Mouse (Mus musculus): Measurements from ENCODE around the gene Slc6a8. TPM values are rescaled to one million over a fixed set of nuclear protein-coding genes. Genes with fewer than 3 reads are reported as not detected.

Gene Slc6a8
- 6.6 and 7.7 TPM in 2 replicates for polyA plus RNA-seq (2016; fragmentation: Nextera tagmentation; extraction: Ambion mirVana)

DNA sequence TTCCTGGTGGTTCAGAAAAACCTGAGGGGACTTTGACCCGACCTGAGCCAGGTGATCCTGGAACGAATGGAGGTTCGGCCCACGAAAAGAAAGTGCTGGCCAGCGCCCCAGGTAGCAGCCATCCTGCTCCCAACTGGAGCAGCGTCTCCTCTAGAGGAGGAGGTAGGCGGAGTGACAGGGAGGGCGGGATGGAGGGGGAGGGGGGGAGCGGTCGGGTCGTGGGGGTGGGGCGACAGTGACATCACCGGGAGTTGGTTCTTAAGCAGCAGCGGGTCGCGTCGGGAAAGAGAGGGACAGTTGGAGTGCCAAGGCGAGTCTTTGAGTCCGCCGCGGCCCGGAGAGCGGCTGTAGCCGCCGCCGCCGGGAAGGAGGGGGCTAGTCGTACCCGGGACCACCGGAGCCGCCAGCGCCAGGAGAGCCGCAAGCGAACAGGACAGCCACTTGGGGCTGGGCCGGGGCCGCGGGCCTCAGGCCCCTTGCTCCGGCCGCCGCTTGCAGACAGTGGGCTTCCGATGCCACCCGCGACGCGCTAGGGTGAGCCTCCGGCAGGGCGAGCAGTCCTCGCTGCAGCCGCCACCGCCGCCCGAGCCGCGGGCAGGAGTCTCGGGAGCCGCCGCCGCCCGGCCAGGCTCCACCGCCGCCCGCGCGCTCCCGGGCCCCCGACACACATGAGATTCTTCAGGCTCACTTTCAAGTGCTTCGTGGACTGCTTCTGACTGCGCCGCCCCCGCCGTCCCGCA is at the start of gene Slc6a8:
Slc6a8 (plus strand) TSS at position 272 of the 740 bp plus-strand sequence.
- H3K27ac ChIP-seq = peak within 1 kb of the TSS; percentile 48
- WGBS = 10% methylated on average over 41 of the region's 72 CpGs
- ATAC-seq (ENCODE audit: low FRiP score) = peak; percentile 73
- H3K4me3 ChIP-seq = peak within 1 kb of the TSS; percentile 63
- peaks cover 9% of the 10 kb centered on the region for H3K36me3 ChIP-seq
- H3K9ac ChIP-seq = peak within 1 kb of the TSS; percentile 78
- no peaks in the 10 kb centered on the region for H3K9me3 ChIP-seq (replicated peaks)
- peaks cover 17% of the 10 kb centered on the region for H3K4me1 ChIP-seq
- H3K27me3 ChIP-seq = no peaks in the 10 kb centered on the region
- peak within 1 kb of the TSS; percentile 66 for H3K4me2 ChIP-seq (replicated peaks)

DNA sequence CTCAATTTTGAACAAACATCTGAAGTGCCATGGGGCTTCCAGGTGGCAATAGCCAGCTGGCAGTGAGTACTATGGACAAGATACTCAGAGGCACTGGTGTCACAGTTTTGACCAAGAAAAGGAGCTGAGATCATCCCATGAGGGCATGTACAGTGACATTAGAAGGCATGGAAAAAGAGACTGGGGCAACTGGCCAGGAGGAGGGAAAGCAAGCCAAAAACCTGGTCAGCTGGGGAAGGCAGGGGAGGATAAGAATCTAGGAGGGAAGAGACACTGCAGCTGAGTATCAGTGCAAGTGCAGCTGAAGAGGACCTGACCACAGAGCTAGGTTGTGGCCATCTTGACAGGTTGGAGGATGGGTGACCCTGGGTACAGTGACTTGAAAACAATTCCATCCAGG is 46.0 kb upstream of the Slc6a8 start:
- Histone ChIP-seq H3K4me2 (replicated peaks) (no peak overlapping the region), H3K4me1 (no peaks in the 10 kb centered on the region), H3K9me3 (replicated peaks) (no peaks in the 10 kb centered on the region), H3K36me3 (no peaks in the 10 kb centered on the region), H3K9ac (no peak overlapping the region), H3K27ac (no peak overlapping the region), H3K4me3 (no peak overlapping the region), H3K27me3 (peaks cover 9% of the 10 kb centered on the region)
- no peak for ATAC-seq (ENCODE audit: low FRiP score)

DNA sequence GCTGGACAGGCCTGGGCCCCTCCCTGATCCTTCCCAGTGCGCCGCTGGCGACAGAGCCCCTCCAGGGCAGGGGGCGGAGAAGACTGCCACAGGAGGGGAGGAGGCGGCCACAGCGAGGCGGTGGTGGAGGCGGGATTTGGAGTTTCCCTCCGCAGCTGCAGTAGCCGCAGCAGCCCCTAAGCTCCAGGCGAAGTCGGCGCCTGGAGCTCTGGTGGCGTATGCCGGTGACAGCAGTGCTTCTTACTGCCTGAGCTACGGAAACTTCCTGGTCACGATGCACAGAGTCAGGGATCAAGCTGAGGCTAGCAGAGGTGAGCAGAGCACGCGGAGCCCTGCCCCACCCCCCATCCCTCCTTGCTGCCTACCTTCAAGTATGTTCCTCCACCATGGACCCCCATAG is 37.5 kb upstream of the Slc6a8 start:
- H3K4me2 ChIP-seq (replicated peaks) = peak overlapping the region; percentile 38
- 28% methylated on average over 15 of the region's 19 CpGs for WGBS
- peaks cover 74% of the 10 kb centered on the region for H3K27me3 ChIP-seq
- H3K9ac ChIP-seq = no peak overlapping the region
- H3K4me1 ChIP-seq = peaks cover 4% of the 10 kb centered on the region; the same call in 1 of the 2 replicates
- no peaks in the 10 kb centered on the region for H3K36me3 ChIP-seq
- H3K4me3 ChIP-seq = no peak overlapping the region
- no peaks in the 10 kb centered on the region for H3K9me3 ChIP-seq (replicated peaks)
- no peak overlapping the region for H3K27ac ChIP-seq
- no peak for ATAC-seq (ENCODE audit: low FRiP score)

DNA sequence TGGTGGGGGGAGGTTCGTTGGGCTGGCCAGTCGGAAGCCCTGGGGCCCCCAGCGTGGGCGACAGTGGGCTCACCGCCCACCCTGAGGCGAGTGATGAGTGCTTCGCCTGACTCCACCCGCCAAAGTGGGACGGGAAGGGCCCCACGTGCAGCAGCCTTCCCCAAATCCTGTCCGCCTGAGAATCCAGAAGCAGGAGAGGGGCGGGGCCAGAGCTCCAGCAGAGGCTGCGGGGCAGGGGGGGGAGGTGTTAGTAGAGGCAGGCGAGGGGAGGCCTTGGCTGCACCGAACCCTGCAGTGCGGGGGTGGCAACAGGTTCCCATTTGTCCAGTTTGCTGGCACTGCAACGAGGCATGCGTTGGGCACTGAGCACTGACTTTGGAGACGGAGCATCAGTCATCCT is 35.5 kb upstream of the Slc6a8 start:
- no peak for ATAC-seq (ENCODE audit: low FRiP score)
- H3K27me3 ChIP-seq = peaks cover 87% of the 10 kb centered on the region
- 14% methylated on average over 15 of the region's 19 CpGs for WGBS
- H3K9me3 ChIP-seq (replicated peaks) = no peaks in the 10 kb centered on the region
- peak overlapping the region; percentile 29 for H3K4me3 ChIP-seq
- H3K36me3 ChIP-seq = no peaks in the 10 kb centered on the region
- H3K4me2 ChIP-seq (replicated peaks) = peak overlapping the region; percentile 56
- H3K4me1 ChIP-seq = peaks cover 4% of the 10 kb centered on the region; the same call in 1 of the 2 replicates
- H3K9ac ChIP-seq = no peak overlapping the region
- H3K27ac ChIP-seq = no peak overlapping the region

DNA sequence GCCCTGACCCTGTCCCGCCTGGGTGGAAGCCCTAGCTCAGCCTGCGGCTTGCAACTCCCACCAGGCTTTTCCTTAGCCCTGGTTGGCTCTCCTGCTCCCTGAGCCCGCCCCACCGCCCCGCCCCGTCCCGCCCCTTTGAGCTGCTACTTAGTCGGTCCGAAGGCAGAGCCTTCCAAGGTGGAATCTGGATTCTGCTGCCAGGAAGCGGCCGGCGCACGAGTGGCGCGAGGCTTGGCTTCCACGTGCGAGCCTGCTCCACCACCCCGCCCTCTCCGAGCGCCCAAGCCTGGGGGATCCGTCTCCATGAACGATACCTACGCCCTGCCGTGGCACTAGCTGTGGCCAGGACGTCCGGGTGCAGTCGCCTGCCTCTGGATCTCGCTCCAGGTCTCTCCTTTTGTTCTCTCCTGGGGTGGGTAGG is 33.7 kb upstream of the Slc6a8 start, which contains the start of gene Dusp9:
Dusp9 (plus strand) TSS at position 165 of the 421 bp plus-strand sequence.
- Histone ChIP-seq H3K27me3 (peaks cover 76% of the 10 kb centered on the region), H3K9me3 (replicated peaks) (no peaks in the 10 kb centered on the region), H3K4me1 (peaks cover 4% of the 10 kb centered on the region; the same call in 1 of the 2 replicates), H3K4me2 (replicated peaks) (peak within 1 kb of the TSS; percentile 60), H3K9ac (peak within 1 kb of the TSS; percentile 18), H3K36me3 (no peaks in the 10 kb centered on the region), H3K4me3 (peak within 1 kb of the TSS; percentile 30), H3K27ac (no peak within 1 kb of the TSS)
- WGBS = 23% methylated on average over 24 of the region's 28 CpGs
- ATAC-seq (ENCODE audit: low FRiP score) = peak; percentile 79

DNA sequence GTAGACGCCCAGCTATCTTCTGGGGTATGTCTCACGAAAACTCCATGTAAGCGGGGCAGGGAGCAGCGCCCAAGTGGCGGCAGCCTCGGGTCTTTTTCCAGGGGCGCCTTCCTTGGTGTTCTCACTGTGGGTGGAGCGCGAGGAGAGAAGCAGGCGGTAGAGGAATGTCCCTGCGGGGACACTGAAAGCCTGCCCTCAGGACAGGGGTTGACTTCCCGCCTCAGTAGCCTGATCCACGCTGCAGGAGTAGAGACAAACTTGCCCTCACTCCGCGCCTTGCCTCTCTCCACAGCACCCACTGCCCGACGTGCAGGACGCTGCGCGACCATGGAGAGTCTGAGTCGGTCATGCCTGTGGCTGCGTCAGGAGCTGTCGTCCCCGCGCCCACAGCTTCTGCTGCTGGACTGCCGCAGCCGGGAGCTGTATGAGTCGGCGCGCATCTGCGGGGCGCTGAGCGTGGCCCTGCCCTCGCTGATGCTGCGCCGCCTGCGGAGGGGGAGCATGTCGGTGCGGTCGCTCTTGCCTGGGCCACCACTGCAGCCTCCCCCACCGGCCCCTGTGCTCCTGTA is 33.0 kb upstream of the Slc6a8 start:
- Histone ChIP-seq H3K36me3 (no peaks in the 10 kb centered on the region), H3K4me2 (replicated peaks) (peak overlapping the region; percentile 60), H3K4me3 (peak overlapping the region; percentile 30), H3K9me3 (replicated peaks) (no peaks in the 10 kb centered on the region), H3K9ac (no peak overlapping the region; the same call in none of the 2 replicates), H3K4me1 (peaks cover 4% of the 10 kb centered on the region; the same call in 1 of the 2 replicates), H3K27ac (no peak overlapping the region), H3K27me3 (peaks cover 71% of the 10 kb centered on the region)
- 0 out of 2 replicates have a peak, but pooled peaks have one; percentile 9 for ATAC-seq (ENCODE audit: low FRiP score)
- WGBS = 19% methylated on average over 41 of the region's 41 CpGs

DNA sequence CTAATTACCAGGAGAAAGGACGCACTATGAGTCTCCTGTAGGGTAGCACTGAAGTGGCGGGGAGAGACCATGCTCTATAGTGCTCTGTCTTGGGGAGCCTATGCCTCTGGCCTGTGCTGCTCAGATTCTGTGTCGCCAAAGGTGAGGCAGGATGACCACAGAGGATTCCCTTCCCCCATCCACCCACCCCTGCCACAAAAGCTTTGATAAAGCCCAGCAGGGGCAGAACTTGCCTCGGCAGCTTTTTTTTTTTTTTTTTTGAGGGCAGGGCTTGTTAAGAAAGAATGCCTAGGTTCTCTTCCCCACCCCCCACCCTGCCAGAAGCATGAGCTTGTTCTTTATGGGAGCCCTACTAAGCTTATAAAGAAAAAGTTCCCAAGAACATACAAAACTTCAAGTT is 27.8 kb upstream of the Slc6a8 start:
- Histone ChIP-seq H3K4me2 (replicated peaks) (no peak overlapping the region), H3K4me1 (no peaks in the 10 kb centered on the region), H3K27ac (no peak overlapping the region), H3K9ac (no peak overlapping the region), H3K9me3 (replicated peaks) (no peaks in the 10 kb centered on the region), H3K27me3 (peaks cover 22% of the 10 kb centered on the region), H3K4me3 (no peak overlapping the region), H3K36me3 (no peaks in the 10 kb centered on the region)
- no peak for ATAC-seq (ENCODE audit: low FRiP score)
- 30% methylated on average over 4 of the region's 4 CpGs for WGBS

DNA sequence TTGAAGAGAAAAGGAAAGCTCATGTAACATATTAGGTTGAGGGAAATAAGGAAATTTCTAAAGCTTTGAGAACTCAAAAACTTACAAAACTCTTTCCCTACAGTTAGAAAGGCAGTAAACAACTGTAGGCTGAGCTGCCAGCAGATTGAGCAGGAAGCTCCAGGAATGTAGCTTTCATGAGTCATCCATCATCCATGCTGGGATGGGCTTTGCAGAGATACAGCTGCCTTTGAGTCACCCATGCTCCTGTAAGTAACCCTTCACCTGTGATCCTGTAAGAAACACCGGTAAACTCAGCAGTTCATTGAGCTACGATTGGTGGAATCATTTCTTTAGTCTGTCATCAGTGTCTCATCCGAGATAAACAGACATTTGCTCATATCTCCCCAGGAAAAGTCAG is 22.1 kb upstream of the Slc6a8 start:
- no peak overlapping the region for H3K4me2 ChIP-seq (replicated peaks)
- no peak overlapping the region for H3K4me3 ChIP-seq
- ATAC-seq (ENCODE audit: low FRiP score) = no peak
- no peaks in the 10 kb centered on the region for H3K27me3 ChIP-seq
- H3K9me3 ChIP-seq (replicated peaks) = no peaks in the 10 kb centered on the region
- no peaks in the 10 kb centered on the region for H3K4me1 ChIP-seq
- 75% methylated on average over 3 of the region's 3 CpGs for WGBS
- no peaks in the 10 kb centered on the region for H3K36me3 ChIP-seq
- no peak overlapping the region for H3K9ac ChIP-seq
- no peak overlapping the region for H3K27ac ChIP-seq

DNA sequence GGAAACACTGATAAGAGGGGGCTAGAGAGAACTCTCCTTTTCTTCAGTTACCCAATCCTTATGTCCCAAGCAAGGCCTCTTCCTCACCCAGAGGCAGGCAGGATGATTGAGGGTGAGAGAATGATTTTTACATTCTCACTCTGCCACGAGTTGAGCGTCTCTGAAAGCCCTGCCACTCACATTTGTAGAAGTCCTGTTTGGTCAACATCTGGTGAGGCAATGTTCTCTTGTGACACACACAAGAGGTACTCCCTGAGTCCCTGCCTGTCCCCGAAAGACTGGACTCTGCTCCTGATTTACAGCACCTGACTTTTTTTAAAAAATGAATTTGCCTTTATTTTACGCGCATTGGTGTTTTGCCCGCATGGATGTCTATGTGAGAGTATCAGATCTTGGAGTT is 19.6 kb upstream of the Slc6a8 start:
- ATAC-seq (ENCODE audit: low FRiP score) = no peak

DNA sequence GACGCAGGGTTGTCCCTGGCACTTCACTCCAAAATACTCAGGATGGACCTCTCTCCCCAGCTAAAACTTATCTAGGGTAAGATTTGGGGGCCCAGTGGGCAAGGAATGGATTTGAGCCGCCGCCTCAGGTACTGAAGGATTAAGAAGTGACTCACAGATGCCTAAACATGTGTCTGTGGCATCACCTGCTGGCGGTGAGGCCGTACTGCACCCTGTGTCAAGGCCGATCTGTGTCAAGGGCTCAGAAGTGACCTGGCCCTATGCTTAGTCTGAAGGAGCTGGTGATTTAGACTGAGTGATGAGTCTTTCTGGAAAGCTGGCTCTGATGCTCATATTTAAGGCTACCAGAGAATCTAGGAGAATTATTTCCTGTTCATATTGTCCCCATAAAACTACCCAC is 18.8 kb upstream of the Slc6a8 start:
- no peaks in the 10 kb centered on the region for H3K27me3 ChIP-seq
- no peak overlapping the region for H3K27ac ChIP-seq
- no peaks in the 10 kb centered on the region for H3K9me3 ChIP-seq (replicated peaks)
- H3K4me2 ChIP-seq (replicated peaks) = no peak overlapping the region
- H3K36me3 ChIP-seq = no peaks in the 10 kb centered on the region
- no peak overlapping the region for H3K4me3 ChIP-seq
- WGBS = 17% methylated on average over 6 of the region's 6 CpGs
- no peak overlapping the region for H3K9ac ChIP-seq
- peaks cover 9% of the 10 kb centered on the region for H3K4me1 ChIP-seq
- peak; percentile 64; the same call in 1 of the 2 replicates for ATAC-seq (ENCODE audit: low FRiP score)

More for the DNA sequence above, 19.6 kb upstream of the Slc6a8 start:
- Histone ChIP-seq H3K9ac (no peak overlapping the region), H3K9me3 (replicated peaks) (no peaks in the 10 kb centered on the region), H3K4me1 (peaks cover 2% of the 10 kb centered on the region), H3K4me2 (replicated peaks) (no peak overlapping the region), H3K27ac (no peak overlapping the region), H3K36me3 (no peaks in the 10 kb centered on the region), H3K27me3 (no peaks in the 10 kb centered on the region), H3K4me3 (no peak overlapping the region)
- 85% methylated on average over 6 of the region's 6 CpGs for WGBS

DNA sequence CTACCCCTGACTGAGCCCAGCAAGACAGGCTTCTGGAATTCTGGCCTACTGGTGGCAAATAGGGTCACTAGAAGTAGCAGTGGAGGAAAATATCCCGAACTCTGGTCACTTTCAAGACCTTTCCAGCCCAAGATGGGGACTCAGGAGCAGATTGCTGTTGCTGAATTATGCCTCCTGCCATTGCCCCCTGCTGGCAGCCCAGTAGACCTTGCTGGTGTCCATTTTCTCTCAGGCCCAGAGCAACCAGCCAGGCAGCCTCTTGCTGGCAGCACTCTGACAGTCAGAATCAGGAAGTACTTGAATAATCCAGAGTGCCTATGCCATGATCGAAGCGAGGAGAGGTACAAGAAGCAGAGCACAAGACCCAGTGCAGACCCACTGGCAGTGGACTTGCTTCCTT is 17.4 kb upstream of the Slc6a8 start:
- no peak overlapping the region for H3K4me3 ChIP-seq
- WGBS = 62% methylated on average over 3 of the region's 3 CpGs
- no peak overlapping the region for H3K4me2 ChIP-seq (replicated peaks)
- no peaks in the 10 kb centered on the region for H3K36me3 ChIP-seq
- no peak overlapping the region for H3K27ac ChIP-seq
- H3K27me3 ChIP-seq = no peaks in the 10 kb centered on the region; the same call in 1 of the 2 replicates
- H3K9me3 ChIP-seq (replicated peaks) = no peaks in the 10 kb centered on the region
- ATAC-seq (ENCODE audit: low FRiP score) = no peak
- H3K4me1 ChIP-seq = peaks cover 10% of the 10 kb centered on the region
- H3K9ac ChIP-seq = no peak overlapping the region

DNA sequence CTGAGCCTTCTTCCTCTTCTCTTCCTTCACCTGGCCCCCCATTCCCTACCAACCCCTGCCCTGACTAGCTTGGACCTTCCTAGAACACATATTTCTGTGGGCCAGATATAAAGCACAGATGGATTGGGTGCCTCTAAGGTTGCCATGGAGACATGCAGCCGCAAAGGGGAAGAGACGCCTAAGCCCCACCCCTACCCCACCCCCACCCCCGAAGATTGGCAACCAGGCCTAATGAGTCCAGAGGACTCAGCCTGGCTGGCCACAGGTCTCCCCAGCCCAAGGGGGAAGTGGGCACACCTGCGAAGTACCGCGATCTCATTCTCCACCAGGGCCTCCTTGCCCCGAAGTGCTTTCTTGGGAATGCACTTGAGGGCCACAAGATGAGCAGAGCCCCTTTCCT is 14.6 kb upstream of the Slc6a8 start:
- Histone ChIP-seq H3K9me3 (replicated peaks) (no peaks in the 10 kb centered on the region), H3K36me3 (no peaks in the 10 kb centered on the region), H3K27me3 (no peaks in the 10 kb centered on the region; the same call in 1 of the 2 replicates), H3K27ac (no peak overlapping the region), H3K4me1 (peaks cover 10% of the 10 kb centered on the region), H3K9ac (no peak overlapping the region; the same call in 1 of the 2 replicates), H3K4me2 (replicated peaks) (peak overlapping the region; percentile 62), H3K4me3 (no peak overlapping the region)
- no peak for ATAC-seq (ENCODE audit: low FRiP score)
- WGBS = 59% methylated on average over 7 of the region's 7 CpGs
